Mouse (Mus musculus) granulocyte monocyte progenitor cell, adult 5-6 weeks (primary cell): ENCODE measurements around the gene Lipc. TPM values are rescaled to one million over a fixed set of nuclear protein-coding genes. Genes with fewer than 3 reads are reported as not detected.

Source experiments
- ATAC-seq: replicated peaks from 2 replicates; pipeline ENCODE4 v1.8.0; 2016; ENCODE audit warnings: mild to moderate bottlenecking, moderate TSS enrichment, inconsistent platforms; ENCODE audit not compliant: poor library complexity, severe bottlenecking
- total RNA-seq, 2 experiments: library from RNA; stranded (forward) in 1 of 2; stranded (reverse) in 1 of 2; fragments of 200-712, 200-1000 nt in 1 of 2; fragments of >200 nt in 1 of 2; fragmentation: Nextera tagmentation in 1 of 2; gene quantifications; 2 replicates each; pipeline ENCODE4 v1.2.3; 2014 to 2017

Gene Lipc
- total RNA-seq, 2 experiments from 2014 or later = not detected

DNA sequence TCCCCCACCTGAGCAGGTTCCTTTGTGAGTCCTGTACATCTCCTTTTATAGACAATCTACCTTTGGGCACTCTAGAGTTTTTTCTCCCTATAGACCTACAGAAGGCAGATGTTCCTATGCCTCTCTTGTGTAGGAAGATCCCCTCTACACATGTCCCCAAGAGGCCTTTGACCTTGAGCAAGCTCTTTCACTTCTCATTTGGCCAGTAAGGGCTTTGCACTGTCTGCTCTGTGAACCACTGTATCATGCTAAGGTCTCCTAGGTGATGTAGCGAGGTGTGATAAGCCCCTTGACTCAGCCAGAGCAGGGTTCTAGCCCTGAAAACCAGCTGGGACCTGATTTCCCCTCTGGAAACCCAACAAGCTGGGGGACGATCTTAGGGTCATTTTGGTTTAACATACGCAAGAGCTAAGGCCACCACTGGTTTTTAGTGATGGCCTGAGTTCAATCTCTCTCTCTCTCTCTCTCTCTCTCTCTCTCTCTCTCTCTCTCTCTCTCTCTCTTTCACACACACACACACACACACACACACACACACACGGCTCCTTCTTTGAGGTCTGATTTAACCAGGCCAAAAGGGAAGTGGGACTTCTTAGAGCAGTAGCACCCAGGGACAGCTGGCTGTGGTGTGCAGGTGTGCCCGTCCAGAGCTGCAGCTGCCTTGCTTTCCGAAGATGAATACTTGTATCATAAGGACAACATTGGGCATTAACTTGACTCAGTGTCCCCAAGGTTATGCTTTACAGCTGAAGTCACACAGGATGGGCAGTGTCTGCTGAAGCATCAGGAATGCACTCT lies 118.7 kb downstream of the Lipc start:
- peak; percentile 34 for ATAC-seq

- ATAC-seq = peak; percentile 33
Measured at GRCm38 (mm10) chr9:70832231-70832630, 119.8 kb downstream of the Lipc start.

DNA sequence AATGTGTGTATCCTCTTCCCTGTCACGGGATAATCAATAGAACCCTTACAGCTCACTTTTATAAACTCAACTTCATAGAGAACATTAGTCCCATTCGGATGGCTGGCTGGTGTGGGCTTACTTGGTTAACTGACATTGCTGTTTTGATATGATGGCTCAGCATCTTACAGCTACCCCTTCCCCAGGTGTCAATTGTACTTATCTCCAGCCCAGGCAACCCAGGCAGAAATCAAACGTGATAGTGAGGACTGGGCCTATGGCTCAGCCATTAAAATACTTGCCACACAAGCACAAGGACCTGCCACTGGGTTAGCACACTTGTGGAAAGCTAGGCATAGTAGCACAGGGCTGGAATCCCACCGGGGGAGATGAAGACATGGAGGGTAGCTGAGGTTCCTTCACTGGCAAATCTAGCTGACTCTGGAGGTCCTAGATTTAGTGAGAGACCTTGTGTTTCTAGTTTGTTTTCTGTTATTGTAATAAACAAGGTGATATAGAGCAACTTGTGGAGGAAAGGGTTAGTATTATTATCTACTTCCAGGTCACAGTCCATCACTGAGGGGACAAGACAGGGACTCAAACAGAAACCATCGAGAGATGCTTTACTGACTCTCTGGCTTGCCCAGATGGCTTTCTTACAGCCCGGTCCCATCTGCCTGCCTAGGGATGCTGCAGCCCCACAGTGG lies 121.0 kb downstream of the Lipc start:
- no peak for ATAC-seq

DNA sequence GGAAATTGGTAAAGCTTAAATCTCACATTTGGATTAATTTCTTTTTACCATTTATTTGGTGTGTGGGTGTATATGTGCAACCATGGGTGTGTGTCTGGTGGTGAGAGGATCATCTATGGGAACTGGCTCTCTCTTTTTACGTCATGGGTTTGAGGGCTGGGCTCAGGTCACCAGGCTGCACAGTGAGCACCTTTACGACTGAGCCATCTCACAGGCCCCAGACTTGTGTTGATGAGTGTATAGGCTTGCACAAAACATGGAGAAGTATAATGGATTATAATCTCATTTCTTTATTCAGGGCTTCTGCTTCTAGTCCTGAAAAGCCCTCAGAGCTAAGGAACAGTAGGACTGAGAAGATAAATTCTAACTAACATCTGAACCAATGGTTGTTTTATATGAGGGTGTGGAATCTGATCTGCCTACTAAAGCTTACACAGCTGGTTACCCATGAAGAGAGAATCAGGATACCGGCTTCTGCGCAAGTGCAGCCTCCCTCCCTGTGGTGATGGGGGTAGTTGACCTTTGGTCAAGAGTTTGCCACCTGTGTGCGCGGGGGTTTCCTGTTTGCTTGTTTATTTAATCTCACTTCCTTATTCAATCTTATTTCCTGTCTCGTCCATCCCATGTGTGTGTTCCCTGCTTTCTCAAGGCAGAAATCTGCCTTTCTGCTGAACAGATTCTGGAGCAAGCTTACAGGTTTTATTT lies 122.1 kb downstream of the Lipc start:
- ATAC-seq = no peak

DNA sequence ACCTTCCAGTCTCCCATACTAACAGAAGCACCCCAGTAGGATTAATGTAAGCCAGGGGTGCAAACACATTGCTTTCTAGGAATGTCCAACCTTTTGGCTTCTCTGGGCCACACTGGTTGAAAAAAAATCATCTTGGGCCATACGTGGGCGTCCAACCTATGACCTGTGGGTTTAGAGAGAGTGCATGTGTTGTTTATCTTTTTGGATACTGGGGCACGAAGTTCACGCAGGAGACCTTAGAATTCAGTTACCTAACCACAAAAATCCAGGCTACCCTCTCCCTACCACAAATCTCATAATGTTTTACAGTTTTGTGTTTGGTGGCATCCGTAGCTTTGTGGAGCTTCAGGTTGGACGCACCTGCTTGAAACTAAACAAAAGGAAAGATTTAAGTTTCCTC lies 124.1 kb downstream of the Lipc start:
- no peak for ATAC-seq

GRCm38 (mm10) chr9:70824103-70824502 lies 127.9 kb downstream of the Lipc start:
- ATAC-seq = no peak

GRCm38 (mm10) chr9:70818739-70819138 lies 133.3 kb downstream of the Lipc start:
- ATAC-seq = no peak

- no peak for ATAC-seq
Measured at GRCm38 (mm10) chr9:70817396-70817795, 134.6 kb downstream of the Lipc start.

DNA sequence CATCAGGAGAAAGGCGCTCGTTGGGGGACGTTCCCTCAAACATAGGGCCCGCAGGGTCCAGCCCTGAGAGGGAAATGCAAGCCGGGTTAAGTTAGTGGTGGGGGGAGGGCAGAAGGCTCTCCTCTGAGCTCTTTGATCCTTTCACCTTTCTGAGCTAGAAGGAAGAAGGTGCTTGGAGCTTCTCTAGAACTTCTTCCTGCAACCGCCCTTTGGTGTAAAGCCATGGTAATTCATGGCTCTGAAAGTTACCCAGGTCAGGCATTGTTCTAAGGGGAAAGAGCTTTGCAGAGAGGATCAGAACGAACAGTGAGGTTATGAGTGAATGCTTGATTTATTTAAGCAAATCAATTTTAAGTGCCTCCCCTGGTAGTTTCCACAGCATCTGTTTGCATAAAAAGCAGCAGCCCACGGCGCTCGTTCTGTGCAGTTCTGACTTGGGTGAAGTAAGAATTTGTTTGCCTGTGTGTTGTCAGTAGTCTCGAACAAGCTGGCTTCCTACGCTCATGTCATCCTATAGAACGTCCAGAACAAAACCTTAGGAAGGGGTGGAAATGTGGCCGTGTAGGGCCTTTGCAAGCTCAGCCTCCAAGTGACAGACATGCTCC lies 135.2 kb downstream of the Lipc start:
- ATAC-seq = no peak

GRCm38 (mm10) chr9:70812551-70812950 lies 139.5 kb downstream of the Lipc start:
- ATAC-seq = peak; percentile 86

GRCm38 (mm10) chr9:70807714-70808113 lies 144.3 kb downstream of the Lipc start:
- no peak for ATAC-seq

GRCm38 (mm10) chr9:70806069-70806468 lies 146.0 kb downstream of the Lipc start:
- ATAC-seq = peak; percentile 70

- no peak for ATAC-seq
Measured at GRCm38 (mm10) chr9:70802816-70803215, 149.2 kb downstream of the Lipc start.

- no peak for ATAC-seq
Measured at GRCm38 (mm10) chr9:70801761-70802160, 150.3 kb downstream of the Lipc start.

GRCm38 (mm10) chr9:70800588-70801315 lies 151.3 kb downstream of the Lipc start:
- no peak for ATAC-seq

GRCm38 (mm10) chr9:70795439-70795757 lies 156.6 kb downstream of the Lipc start:
- ATAC-seq = no peak

DNA sequence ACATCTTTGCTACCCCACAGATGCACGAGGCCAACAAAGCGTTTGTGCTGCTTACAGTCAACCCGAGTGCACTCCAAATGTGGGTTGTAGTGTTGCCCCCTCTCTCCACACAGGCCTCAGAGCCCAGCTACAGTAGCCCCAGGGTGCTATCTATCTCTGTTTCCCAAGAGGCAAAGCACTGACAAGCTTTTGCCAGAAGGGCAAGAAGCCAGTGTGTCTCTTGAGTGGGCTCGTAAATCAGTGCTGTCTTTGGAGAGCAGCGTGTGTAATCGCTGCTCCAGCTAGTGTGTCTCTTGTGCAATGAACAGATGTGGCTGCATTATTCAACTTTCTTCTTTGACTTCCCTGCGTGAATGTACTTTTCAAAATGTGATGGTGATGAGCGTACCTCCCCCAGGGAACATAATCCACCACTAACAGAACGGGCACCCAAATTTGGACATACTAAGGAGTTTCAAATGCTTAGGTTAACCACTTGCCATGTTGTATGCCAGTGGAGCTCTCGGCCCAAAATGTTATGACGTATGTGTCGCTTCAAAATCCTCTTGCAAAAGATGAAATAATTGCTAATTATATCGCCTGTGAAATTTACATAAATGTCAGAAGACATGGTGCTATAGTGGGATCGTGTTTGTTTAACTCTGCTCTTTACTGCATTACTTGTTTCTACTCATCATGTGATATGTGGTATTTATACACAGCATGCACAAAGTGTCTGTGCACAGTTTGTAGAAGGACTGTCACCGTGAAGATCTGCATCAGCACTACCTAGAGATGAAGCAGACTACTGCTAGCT lies 157.2 kb downstream of the Lipc start:
- ATAC-seq = no peak

- ATAC-seq = no peak
Measured at GRCm38 (mm10) chr9:70790621-70791020, 161.4 kb downstream of the Lipc start.

DNA sequence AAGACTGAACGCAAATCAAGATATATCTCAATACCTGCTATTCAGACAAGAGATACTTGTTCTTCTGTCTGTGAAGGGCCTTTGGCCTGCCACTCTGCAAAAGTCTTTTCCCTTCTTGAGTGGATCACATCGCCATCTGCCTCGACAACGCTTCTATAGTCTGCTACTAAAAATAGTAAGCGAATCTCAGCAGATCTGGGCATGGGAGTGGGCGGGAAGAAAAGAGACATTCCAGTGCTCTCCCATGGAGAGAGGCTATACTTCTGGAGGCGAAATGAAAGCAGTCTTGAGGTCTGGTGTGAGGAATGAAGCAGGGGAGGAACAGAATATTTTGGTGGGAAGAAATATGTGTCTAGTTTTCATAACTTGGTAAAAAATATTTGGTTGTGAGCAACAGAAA lies 163.3 kb downstream of the Lipc start:
- no peak for ATAC-seq

DNA sequence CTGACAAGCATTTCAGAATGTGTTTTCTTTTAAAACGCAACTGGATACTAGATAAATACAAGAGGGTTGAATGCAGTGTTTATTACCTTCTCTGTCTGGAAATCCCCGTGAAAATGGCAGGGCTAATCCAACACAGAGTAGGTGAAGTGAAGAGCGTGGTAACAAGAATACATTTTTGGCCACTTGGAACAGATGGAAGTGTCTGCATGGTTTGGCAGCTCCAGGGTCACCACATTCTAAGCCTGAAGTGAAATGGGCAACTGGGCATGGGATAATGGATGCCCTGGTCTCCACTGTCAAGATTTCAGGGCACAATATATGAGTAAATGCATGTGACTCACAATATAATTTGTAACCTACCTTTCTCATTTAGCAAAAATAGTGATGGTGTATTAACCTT lies 169.8 kb downstream of the Lipc start:
- ATAC-seq = no peak
